Mouse (Mus musculus): ENCODE measurements around the gene Capn1. TPM values are rescaled to one million over a fixed set of nuclear protein-coding genes. Genes with fewer than 3 reads are reported as not detected.

The Capn1 gene
- total and polyA plus RNA-seq, 3 experiments: 42.5 to 75.2 TPM; not detected in 1

GRCm38 (mm10) chr19:6007013-6007412 is 8.7 kb downstream of the Capn1 start:
- H3K9ac ChIP-seq (ENCODE audit: control insufficient read depth, low read depth, low read length, poor library complexity, severe bottlenecking): no peak overlapping the region
- no peaks in the 10 kb centered on the region for H3K27me3 ChIP-seq (ENCODE audit: control insufficient read depth in 1 of 2, insufficient read depth in 2 of 2, low read length in 2 of 2)
- no peak for TF ChIP-seq ZC3H11A (IDR thresholded peaks at IDR 0.05; ENCODE audit: low read depth, low read length)
- no peak for TF ChIP-seq KAT2A (conservative IDR thresholded peaks at IDR 0.05; ENCODE audit: low read depth, low read length)
- TF ChIP-seq RAD21 (IDR thresholded peaks at IDR 0.05; ENCODE audit: low read depth, low read length): no peak
- no peak for TF ChIP-seq ZKSCAN1 (IDR thresholded peaks at IDR 0.05; ENCODE audit: low read depth, low read length)
- no peak for TF ChIP-seq POLR2A (IDR thresholded peaks at IDR 0.05; ENCODE audit: control insufficient read depth in 1 of 2, insufficient read depth in 1 of 2, low read depth in 1 of 2, low read length in 2 of 2, poor library complexity in 1 of 2)
- TF ChIP-seq USF1 (IDR thresholded peaks at IDR 0.05; ENCODE audit: low read depth, low read length): no peak
- no peak for TF ChIP-seq TBP (IDR thresholded peaks at IDR 0.05; ENCODE audit: low read depth, low read length)
- no peak for TF ChIP-seq HCFC1 (IDR thresholded peaks at IDR 0.05; ENCODE audit: low read depth, low read length)
- no peak for TF ChIP-seq TAL1 (IDR thresholded peaks at IDR 0.05; ENCODE audit: low read length)
- no peak for TF ChIP-seq TCF12 (IDR thresholded peaks at IDR 0.05; ENCODE audit: low read depth, low read length)
- no peak for TF ChIP-seq BHLHE40 (IDR thresholded peaks at IDR 0.05; ENCODE audit: borderline replicate concordance, low read depth, low read length)
- TF ChIP-seq RCOR1 (IDR thresholded peaks at IDR 0.05; ENCODE audit: low read depth, low read length): no peak
- no peak for TF ChIP-seq CHD1 (IDR thresholded peaks at IDR 0.05; ENCODE audit: low read depth, low read length)
- TF ChIP-seq POLR2AphosphoS5 (IDR thresholded peaks at IDR 0.05; ENCODE audit: borderline replicate concordance, low read depth, low read length): no peak
- no peak for TF ChIP-seq CTCF (IDR thresholded peaks at IDR 0.05 in 2 of 3, conservative IDR thresholded peaks at IDR 0.05 in 1 of 3; ENCODE audit: control insufficient read depth in 1 of 3, insufficient read depth in 1 of 3, low read depth in 2 of 3, low read length in 3 of 3, poor library complexity in 1 of 3, severe bottlenecking in 1 of 3)
- TF ChIP-seq ZMIZ1 (IDR thresholded peaks at IDR 0.05; ENCODE audit: low read depth, low read length): no peak
- TF ChIP-seq EP300 (IDR thresholded peaks at IDR 0.05; ENCODE audit: low read depth in 1 of 2, low read length in 2 of 2): no peak
- TF ChIP-seq JUND (IDR thresholded peaks at IDR 0.05; ENCODE audit: low read depth, low read length): no peak
- no peaks in the 10 kb centered on the region for H3K9me3 ChIP-seq (replicated peaks; ENCODE audit: insufficient read depth, low read length)
- H3K27ac ChIP-seq (ENCODE audit: control insufficient read depth, low read depth, low read length): no peak overlapping the region
- no peak for DNase-seq (ENCODE audit: low read depth, low spot score)
- H3K79me2 ChIP-seq (ENCODE audit: control insufficient read depth, insufficient read depth, low read length, poor library complexity): no peaks in the 10 kb centered on the region
- no peak overlapping the region for H3K4me3 ChIP-seq (ENCODE audit: control insufficient read depth in 1 of 2, insufficient read depth in 1 of 2, low read depth in 2 of 2, low read length in 2 of 2)
- H3K4me1 ChIP-seq (ENCODE audit: control insufficient read depth in 1 of 2, insufficient read depth in 2 of 2, low read length in 2 of 2): peaks cover 0 to 8% of the 10 kb centered on the region in 2 experiments; a peak in 1 of 4 replicates
- H3K36me3 ChIP-seq (ENCODE audit: control insufficient read depth in 1 of 2, insufficient read depth in 2 of 2, low read length in 2 of 2): peaks cover 1 to 3% of the 10 kb centered on the region in 2 experiments; a peak in 3 of 4 replicates

- H3K27me3 ChIP-seq (ENCODE audit: control insufficient read depth in 1 of 2, insufficient read depth in 2 of 2, low read length in 2 of 2): no peaks in the 10 kb centered on the region
- DNase-seq (ENCODE audit: low read depth, low spot score): no peak
- TF ChIP-seq ETS1 (IDR thresholded peaks at IDR 0.05; ENCODE audit: low read depth, low read length) (no peak), ZMIZ1 (IDR thresholded peaks at IDR 0.05; ENCODE audit: low read depth, low read length) (no peak), POLR2AphosphoS5 (IDR thresholded peaks at IDR 0.05; ENCODE audit: borderline replicate concordance, low read depth, low read length) (no peak), SMC3 (IDR thresholded peaks at IDR 0.05; ENCODE audit: low read depth, low read length) (no peak), BHLHE40 (IDR thresholded peaks at IDR 0.05; ENCODE audit: borderline replicate concordance, low read depth, low read length) (no peak), GATA1 (IDR thresholded peaks at IDR 0.05; ENCODE audit: low read depth, low read length) (no peak), NELFE (IDR thresholded peaks at IDR 0.05; ENCODE audit: low read depth, low read length) (no peak), CHD2 (IDR thresholded peaks at IDR 0.05; ENCODE audit: low read length) (no peak), E2F4 (IDR thresholded peaks at IDR 0.05; ENCODE audit: borderline replicate concordance, low read depth, low read length) (no peak), ZKSCAN1 (IDR thresholded peaks at IDR 0.05; ENCODE audit: low read depth, low read length) (no peak), CTCF (IDR thresholded peaks at IDR 0.05 in 2 of 3, conservative IDR thresholded peaks at IDR 0.05 in 1 of 3; ENCODE audit: control insufficient read depth in 1 of 3, insufficient read depth in 1 of 3, low read depth in 2 of 3, low read length in 3 of 3, poor library complexity in 1 of 3, severe bottlenecking in 1 of 3) (no peak), JUND (IDR thresholded peaks at IDR 0.05; ENCODE audit: low read depth, low read length) (no peak), MYB (IDR thresholded peaks at IDR 0.05; ENCODE audit: low read depth, low read length) (no peak), EP300 (IDR thresholded peaks at IDR 0.05; ENCODE audit: low read depth in 1 of 2, low read length in 2 of 2) (no peak), RAD21 (IDR thresholded peaks at IDR 0.05; ENCODE audit: low read depth, low read length) (no peak), ZC3H11A (IDR thresholded peaks at IDR 0.05; ENCODE audit: low read depth, low read length) (no peak), HCFC1 (IDR thresholded peaks at IDR 0.05; ENCODE audit: low read depth, low read length) (no peak), MYC (IDR thresholded peaks at IDR 0.05; ENCODE audit: low read depth, low read length) (no peak), CHD1 (IDR thresholded peaks at IDR 0.05; ENCODE audit: low read depth, low read length) (no peak), POLR2AphosphoS2 (IDR thresholded peaks at IDR 0.05; ENCODE audit: low read length) (no peak)
- H3K79me2 ChIP-seq (ENCODE audit: control insufficient read depth, insufficient read depth, low read length, poor library complexity): no peaks in the 10 kb centered on the region
- no peaks in the 10 kb centered on the region for H3K9me3 ChIP-seq (replicated peaks; ENCODE audit: insufficient read depth, low read length)
- no peak overlapping the region for H3K9ac ChIP-seq (ENCODE audit: control insufficient read depth, low read depth, low read length, poor library complexity, severe bottlenecking)
- H3K4me1 ChIP-seq (ENCODE audit: control insufficient read depth in 1 of 2, insufficient read depth in 2 of 2, low read length in 2 of 2): peaks cover 0 to 4% of the 10 kb centered on the region in 2 experiments; a peak in 2 of 4 replicates
- no peak overlapping the region for H3K27ac ChIP-seq (ENCODE audit: control insufficient read depth, low read depth, low read length)
- H3K36me3 ChIP-seq (ENCODE audit: control insufficient read depth in 1 of 2, insufficient read depth in 2 of 2, low read length in 2 of 2): peaks cover 1 to 3% of the 10 kb centered on the region in 2 experiments; a peak in 3 of 4 replicates
- H3K4me3 ChIP-seq (ENCODE audit: control insufficient read depth in 1 of 2, insufficient read depth in 1 of 2, low read depth in 2 of 2, low read length in 2 of 2): no peak overlapping the region
Measured at GRCm38 (mm10) chr19:6005541-6005940, 10.2 kb downstream of the Capn1 start.

All from MEL (cell line).